Mouse (Mus musculus): ENCODE data around the gene Zbtb4.
"Not testable (repeated sequence)": the region's sequence is repeated elsewhere in the genome, so short reads cannot be mapped to it uniquely, and the experiment has no call there.

Zbtb4 gene

DNA sequence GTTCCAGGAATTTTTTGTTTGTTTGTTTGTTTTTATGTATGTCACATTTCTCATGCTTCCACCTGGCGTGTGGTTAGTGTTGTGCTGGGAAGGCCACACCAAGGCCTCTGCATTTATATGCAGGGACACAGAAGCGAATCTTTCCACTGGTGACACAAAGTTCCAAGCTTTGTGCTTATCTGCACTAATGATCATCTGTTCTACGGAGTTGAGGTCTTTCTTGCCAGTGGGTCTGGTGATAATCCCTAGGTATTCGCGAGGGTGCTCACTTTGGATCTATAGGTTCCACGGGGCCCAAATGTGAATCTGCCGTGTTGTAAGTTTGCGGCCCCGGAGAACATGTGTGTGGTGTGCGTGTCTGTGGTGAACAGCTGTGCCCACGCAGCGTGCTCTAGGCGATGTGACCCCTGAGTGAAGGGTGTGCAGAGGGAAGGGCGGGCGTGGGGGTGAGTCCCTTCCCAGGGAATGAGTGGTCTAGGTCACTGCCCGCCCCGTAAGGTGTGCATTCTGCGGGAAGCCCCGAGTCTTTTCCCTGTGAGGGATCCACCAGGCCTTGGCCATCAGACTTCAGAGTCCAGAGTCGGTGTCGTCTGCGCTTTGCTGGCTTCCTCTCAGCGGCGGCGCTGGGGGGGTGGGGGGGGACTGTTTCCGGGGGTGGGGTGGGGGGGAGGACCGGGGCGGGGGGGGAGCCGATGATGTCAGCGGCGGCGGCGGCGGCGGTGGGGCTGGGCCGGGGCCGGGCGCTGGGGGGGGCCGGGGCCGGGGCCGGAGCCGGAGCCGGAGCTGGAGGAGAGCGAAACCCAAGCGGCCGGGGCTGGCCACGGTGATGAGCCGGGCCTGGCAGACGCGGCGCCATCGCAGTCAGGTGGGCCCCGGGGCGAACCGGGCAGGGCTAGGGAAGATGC is at the start of gene Zbtb4:
Gene Zbtb4 (plus strand): TSS at position 692 of the 905 bp plus-strand sequence.
- no peak for DNase-seq (ENCODE audit: low spot score)

- DNase-seq (ENCODE audit: low spot score): no peak
Measured at GRCm38 (mm10) chr11:69715929-69716328, 49.8 kb upstream of the Zbtb4 start.

- DNase-seq (ENCODE audit: low spot score): no peak
Measured at GRCm38 (mm10) chr11:69716953-69717352, 48.8 kb upstream of the Zbtb4 start.

DNA sequence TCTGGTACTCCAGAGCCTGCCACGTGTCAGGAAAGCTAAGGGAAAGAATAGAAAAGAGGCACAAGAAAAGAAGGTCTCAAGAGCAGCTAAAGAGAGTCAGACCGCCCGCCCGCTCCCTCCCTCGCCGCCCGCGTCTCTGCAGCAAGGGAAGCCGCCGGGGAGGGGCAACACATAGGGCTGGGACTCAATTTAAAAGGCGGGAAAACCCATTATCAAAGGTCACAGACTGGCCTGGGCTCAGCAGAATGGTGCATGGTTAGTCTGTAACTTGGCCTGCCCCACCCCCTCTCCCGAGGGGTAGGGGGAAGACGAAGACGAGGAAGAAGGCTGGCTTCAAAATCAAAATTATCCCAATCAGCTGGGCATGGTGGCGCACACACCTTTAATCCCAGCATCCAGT is 47.1 kb upstream of the Zbtb4 start:
- DNase-seq (ENCODE audit: low spot score): no peak

- no peak for DNase-seq (ENCODE audit: low spot score)
Measured at GRCm38 (mm10) chr11:69719423-69719822, 46.3 kb upstream of the Zbtb4 start.

- DNase-seq (ENCODE audit: low spot score): no peak
Measured at GRCm38 (mm10) chr11:69720852-69721251, 44.9 kb upstream of the Zbtb4 start.

DNA sequence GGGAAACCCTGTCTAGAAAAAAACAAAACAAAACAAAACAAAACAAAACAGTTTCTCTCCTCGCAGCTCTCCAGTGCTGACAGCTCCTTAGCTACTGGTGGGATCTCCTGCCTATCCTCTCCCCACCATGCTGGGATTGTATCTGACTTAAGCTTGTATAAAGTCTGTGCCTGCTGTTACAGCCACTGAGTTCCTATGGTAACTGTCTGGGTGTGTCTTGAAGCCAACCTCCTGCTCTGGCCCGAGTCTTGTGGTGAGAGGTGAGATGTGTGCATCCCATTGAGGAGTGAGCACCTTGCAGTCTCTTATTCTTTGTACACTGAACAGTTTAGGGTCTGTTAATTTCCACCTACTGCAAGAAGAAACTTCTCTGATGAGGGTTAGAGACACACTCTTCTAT is 42.6 kb upstream of the Zbtb4 start:
- DNase-seq (ENCODE audit: low spot score): no peak

DNA sequence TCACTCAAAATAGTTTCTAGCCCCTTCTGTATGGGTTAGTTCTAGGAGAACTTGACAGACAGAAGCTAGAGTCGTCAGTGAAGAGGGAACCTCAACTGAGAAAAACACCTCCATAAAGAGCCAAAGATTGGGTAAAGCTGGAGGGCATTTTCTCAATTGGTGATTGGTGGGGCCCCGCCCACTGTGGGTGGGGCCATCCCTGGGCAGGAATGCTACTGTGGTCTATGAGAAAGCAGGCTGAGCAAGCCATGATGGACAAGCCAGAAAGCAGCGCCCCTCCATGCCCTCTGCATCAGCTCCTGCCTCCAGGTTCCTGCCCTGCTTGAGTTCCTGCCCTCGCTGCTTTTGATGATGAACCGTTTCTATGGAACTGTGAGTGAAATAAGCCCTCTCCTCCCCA is 39.8 kb upstream of the Zbtb4 start:
- no peak for DNase-seq (ENCODE audit: low spot score)

- DNase-seq (ENCODE audit: low spot score): peak; percentile 57
Measured at GRCm38 (mm10) chr11:69729063-69729462, 36.6 kb upstream of the Zbtb4 start.

DNA sequence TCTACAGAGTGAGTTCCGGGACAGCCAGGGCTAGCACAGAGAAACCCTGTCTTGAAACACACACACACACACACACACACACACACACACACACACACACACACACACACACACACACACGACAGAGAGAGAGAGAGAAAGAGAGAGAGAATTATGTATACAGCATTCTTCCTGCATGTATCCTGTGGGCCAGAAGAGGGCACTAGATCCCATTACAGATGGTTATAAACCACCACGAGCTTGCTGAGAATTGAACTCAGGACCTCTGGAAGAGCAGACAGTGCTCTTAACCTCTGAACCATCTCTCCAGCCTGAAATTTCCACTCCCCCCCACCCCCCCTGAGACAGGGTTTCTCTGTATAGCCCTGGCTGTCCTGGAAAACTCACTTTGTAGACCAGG is 34.3 kb upstream of the Zbtb4 start:
- DNase-seq (ENCODE audit: low spot score): not testable (repeated sequence)

DNA sequence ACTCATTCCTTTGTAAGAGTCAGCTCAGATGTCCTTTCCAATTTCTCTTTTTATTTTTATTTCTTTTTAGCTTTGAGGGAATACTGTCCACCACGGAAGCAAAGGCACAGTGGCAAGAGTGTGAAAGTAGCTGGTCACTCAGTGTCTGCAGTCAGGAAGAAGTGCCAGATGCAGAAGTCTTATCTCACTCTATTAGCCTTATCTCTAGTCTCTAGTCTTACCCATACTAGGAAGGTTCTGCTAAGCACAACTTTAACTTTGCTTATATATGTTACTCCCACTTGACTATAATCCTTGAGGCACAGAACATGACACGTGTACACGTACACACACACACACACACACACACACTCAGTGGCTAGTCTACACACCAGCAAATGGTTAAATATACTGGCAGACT is 14.1 kb upstream of the Zbtb4 start:
- no peak for DNase-seq (ENCODE audit: low spot score)

- no peak for DNase-seq (ENCODE audit: low spot score)
Measured at GRCm38 (mm10) chr11:69752686-69753085, 13.0 kb upstream of the Zbtb4 start.

- DNase-seq (ENCODE audit: low spot score): no peak
Measured at GRCm38 (mm10) chr11:69754233-69754632, 11.5 kb upstream of the Zbtb4 start.

- DNase-seq (ENCODE audit: low spot score): no peak
Measured at GRCm38 (mm10) chr11:69754701-69755100, 11.0 kb upstream of the Zbtb4 start.

- DNase-seq (ENCODE audit: low spot score): no peak
Measured at GRCm38 (mm10) chr11:69757303-69758089, 8.2 kb upstream of the Zbtb4 start.

DNA sequence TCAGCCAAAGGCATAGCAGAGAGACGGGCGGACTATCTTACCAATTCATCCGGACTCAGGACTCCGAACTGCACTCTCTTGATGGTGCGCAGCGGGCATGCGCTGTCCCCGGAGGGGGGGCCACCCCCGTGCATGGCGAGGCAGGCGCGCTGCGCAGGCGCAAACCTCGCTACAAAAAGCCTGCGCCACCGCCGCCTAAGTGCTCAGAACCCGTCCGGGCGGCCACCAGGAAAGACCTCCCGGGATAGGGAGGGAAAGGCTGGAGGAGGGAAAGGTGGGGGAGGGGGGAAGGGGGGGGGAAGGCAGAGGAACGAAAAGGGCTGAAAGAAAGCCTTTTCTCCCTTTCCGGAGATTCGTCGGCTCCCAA is 7.6 kb upstream of the Zbtb4 start:
- peak; percentile 94 for DNase-seq (ENCODE audit: low spot score)

- peak; percentile 98 for DNase-seq (ENCODE audit: low spot score)
Measured at GRCm38 (mm10) chr11:69758478-69758970, 7.2 kb upstream of the Zbtb4 start, which contains the start of gene Polr2a. Gene Polr2a, minus strand, starts transcription at chr11:69758637.

DNA sequence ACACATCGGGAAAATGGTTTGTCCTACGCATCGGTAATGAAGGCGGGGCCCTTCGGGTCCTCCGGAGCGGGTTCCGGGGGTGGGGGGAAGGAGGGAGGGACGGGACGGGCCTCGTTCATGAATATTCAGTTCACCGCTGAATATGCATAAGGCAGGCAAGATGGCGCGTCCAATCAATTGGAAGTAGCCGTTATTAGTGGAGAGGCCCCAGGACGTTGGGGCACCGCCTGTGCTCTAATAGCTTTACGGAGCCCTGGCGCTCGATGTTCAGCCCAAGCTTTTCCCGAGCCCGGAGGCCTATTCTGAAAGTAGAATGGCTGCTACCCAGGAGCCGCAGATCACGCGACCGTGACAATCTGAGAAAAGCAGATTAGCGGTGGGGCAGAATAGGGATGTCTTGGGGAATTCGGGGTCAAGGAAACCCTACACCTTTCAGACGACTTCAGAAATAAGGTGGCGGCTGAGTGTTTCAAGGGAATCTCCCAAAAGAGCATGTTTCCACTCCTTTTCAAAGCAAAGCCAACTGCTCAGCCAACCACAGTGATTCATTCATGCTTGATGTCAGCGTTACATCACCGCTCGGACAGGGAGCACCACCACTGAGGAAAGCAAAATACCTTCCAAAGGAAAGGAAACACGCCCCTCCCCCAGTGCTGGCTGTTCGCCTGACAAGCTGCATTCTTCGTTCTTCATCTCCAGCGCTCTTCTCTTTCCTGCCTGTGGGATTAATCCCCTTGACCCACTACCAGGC is 6.6 kb upstream of the Zbtb4 start:
- DNase-seq (ENCODE audit: low spot score): no peak

DNA sequence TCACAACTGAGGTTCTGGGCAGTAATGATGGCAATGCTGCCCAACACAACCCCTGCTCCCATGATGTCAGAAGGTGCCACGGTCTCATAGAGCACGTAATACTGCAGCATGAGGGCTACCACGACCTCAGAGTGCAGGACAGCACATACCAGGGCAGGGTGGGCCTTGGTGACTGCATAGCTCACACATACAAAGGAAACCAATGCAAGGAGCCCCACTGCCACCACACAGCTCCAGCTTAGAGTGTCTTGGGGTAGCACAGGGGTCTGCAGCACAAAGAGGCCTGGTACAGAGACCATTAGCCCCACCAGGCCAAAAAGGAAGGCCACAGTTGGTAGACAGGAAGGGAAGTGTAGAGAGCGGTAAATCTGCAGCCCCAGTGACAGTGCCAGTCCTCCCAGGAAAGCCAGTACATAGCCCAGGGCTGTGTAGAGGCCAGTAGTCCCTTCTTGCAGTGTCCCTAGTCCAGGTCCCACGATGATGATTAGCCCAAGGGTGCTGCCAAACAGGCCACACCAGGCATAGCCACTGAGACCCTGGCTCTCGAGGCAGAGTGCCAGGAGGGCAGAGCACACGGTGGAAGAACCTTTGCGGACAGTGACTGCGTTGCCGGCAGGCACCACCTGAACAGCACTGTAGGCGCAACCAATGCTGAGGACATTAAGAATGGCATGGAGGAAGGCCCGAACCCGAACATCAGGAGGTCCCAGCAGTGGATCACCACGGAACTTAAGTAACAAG is 5.4 kb upstream of the Zbtb4 start:
- no peak for DNase-seq (ENCODE audit: low spot score)

DNA sequence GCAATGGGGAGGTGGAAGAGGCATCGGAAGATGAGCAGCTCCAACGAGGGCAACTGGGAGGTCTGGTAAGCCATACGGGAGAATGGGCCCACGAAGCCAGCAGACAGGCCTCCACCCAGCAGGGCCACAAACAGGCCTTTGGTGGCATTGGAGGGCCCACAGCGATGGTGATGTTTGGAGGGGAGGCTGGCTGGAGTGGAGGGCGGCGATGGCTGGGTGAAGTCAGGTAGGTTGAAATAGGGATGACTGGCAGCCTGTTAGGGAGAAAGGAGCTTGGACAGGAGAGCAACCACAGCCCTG is 4.9 kb upstream of the Zbtb4 start:
- DNase-seq (ENCODE audit: low spot score): no peak

DNA sequence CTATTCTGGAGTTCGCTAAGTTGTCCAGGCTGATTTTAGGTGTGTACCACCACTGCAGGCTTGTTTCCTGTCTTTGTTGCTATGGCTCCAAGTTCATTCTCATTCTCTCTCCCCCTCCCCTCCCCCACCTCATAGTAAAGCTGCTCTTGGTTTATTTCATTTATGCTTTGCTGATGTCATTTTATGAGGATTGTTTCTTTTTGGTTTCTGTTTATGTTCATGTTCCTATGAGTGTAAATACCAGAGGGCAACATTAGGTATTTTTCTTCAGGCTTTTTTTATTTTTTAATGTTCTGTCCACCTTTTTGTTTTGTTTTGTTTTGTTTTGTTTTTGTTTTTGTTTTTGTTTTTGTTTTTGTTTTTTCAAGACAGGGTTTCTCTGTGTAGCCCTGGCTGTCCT is 3.8 kb upstream of the Zbtb4 start, which contains the start of gene Slc35g3:
Gene Slc35g3 (minus strand): TSS at position 101 of the 400 bp plus-strand sequence.
- DNase-seq (ENCODE audit: low spot score): no peak

DNA sequence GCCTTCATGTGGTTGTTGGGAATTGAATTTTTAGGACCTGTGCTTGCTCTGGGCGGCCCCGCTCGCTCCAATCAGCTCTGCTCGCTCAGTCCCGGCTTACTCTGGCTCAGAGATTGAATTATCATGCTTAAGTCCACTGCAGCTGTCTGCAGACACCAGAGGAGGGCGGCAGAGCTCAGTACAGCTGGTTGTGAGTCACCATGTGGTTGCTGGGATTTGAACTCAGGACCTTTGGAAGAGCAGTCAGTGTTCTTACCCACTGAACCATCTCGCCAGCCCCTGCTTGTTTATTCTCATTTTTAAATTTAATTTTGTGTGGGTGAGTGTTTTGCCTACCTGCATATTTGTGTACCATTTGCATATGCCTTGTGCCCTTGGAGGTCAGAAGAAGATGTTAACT is 2.2 kb upstream of the Zbtb4 start:
- DNase-seq (ENCODE audit: low spot score): no peak

Data from spleen, adult 12 weeks (tissue).